Mouse (Mus musculus) limb, embryonic 10.5 days (tissue): ENCODE measurements around the gene Gm8005. TPM values are rescaled to one million over a fixed set of nuclear protein-coding genes. Genes with fewer than 3 reads are reported as not detected.
"Not testable (repeated sequence)": the region's sequence is repeated elsewhere in the genome, so short reads cannot be mapped to it uniquely, and the experiment has no call there.

ENCODE experiments used
- DNase-seq: peaks from one replicate; pipeline ENCODE4 v3.0.0-alpha.2; 2017; ENCODE audit warnings: low spot score
- H3K27ac ChIP-seq: fragments of 300-500 bp; sonication (generic); 2 replicates; pipeline ENCODE4 v1.5.1; 2016; ENCODE audit warnings: mild to moderate bottlenecking
- H3K27me3 ChIP-seq: fragments of 300-500 bp; sonication (generic); 2 replicates; pipeline ENCODE4 v1.6.1; 2016; ENCODE audit warnings: low read depth, mild to moderate bottlenecking; ENCODE audit not compliant: poor library complexity, severe bottlenecking
- H3K36me3 ChIP-seq: fragments of 300-500 bp; sonication (generic); 2 replicates; pipeline ENCODE4 v1.6.1; 2016; ENCODE audit warnings: mild to moderate bottlenecking, moderate library complexity
- H3K4me1 ChIP-seq: fragments of 300-500 bp; sonication (generic); 2 replicates; pipeline ENCODE4 v1.6.1; 2016
- H3K4me3 ChIP-seq: fragments of 300-500 bp; sonication (generic); 2 replicates; pipeline ENCODE4 v1.5.1; 2016; ENCODE audit warnings: mild to moderate bottlenecking, moderate library complexity
- H3K9me3 ChIP-seq: fragments of 300-500 bp; sonication (generic); replicated peaks from 2 replicates; pipeline ENCODE4 v1.6.1; 2016; ENCODE audit warnings: mild to moderate bottlenecking
- WGBS: fragments of 180-500 bp; shearing (Covaris S2); methylation state at CpG from one replicate; pipeline ENCODE4 v1.1.7; 2016; 5-methylcytosine and 5-hydroxymethylcytosine counted together
- polyA plus RNA-seq: library from polyadenylated mRNA; unstranded; fragments of >200 nt; fragmentation: Nextera tagmentation; extraction: Ambion mirVana; gene quantifications from 2 replicates; pipeline ENCODE4 v1.2.1, GENCODE M21; 2016

The Gm8005 gene
- polyA plus RNA-seq: not detected in 2 replicates

- H3K27me3 ChIP-seq, H3K27ac ChIP-seq, H3K4me3 ChIP-seq, H3K4me1 ChIP-seq, H3K9me3 ChIP-seq, DNase-seq, H3K36me3 ChIP-seq: not testable (repeated sequence)
- 91% methylated on average over 2 of the region's 4 CpGs for WGBS
Observed at GRCm38 (mm10) chr14:42439573-42439972, at the start of gene Gm8005. Gene Gm8005 (minus strand): TSS chr14:42439673.

- WGBS: 68% methylated on average over 2 of the region's 2 CpGs
- H3K27ac ChIP-seq, H3K27me3 ChIP-seq: not testable (repeated sequence)
Observed at GRCm38 (mm10) chr14:42463581-42463980, 24.1 kb upstream of the Gm8005 start, which contains the start of gene Gm8011. Gene Gm8011 (plus strand): TSS chr14:42463881.

More at GRCm38 (mm10) chr14:42463581-42463980, 24.1 kb upstream of the Gm8005 start, which contains the start of gene Gm8011:
- not testable (repeated sequence) for H3K4me1 ChIP-seq, DNase-seq, H3K4me3 ChIP-seq, H3K36me3 ChIP-seq, H3K9me3 ChIP-seq

Other genes starting within 250 kb of the Gm8005 start
- gene Gm3573, start 248.9 kb downstream of the Gm8005 start, polyA plus RNA-seq: not detected in 2 replicates
- gene Gm17026, start 179.6 kb downstream of the Gm8005 start, polyA plus RNA-seq: not detected in 2 replicates
- not detected in 2 replicates for gene Gm9611, start 142.3 kb downstream of the Gm8005 start, polyA plus RNA-seq
- gene Gm7995, start 129.5 kb downstream of the Gm8005 start, polyA plus RNA-seq: not detected in 2 replicates
- gene Gm8011, start 24.2 kb upstream of the Gm8005 start, polyA plus RNA-seq: not detected in 2 replicates
- gene Gm8020, start 62.7 kb upstream of the Gm8005 start, polyA plus RNA-seq: not detected in 2 replicates
- gene Gm8024, start 84.6 kb upstream of the Gm8005 start, polyA plus RNA-seq: not detected in 2 replicates
- gene Gm17124, start 160.2 kb upstream of the Gm8005 start, polyA plus RNA-seq: not detected in 2 replicates
- not detected in 2 replicates for gene Gm3633, start 202.2 kb upstream of the Gm8005 start, polyA plus RNA-seq
- gene Gm10378, start 216.3 kb upstream of the Gm8005 start, polyA plus RNA-seq: not detected in 2 replicates